Mouse (Mus musculus) urinary bladder, postnatal 36 days (tissue): ENCODE data around the gene Cntn5.

ENCODE experiments used
- DNase-seq, 2 experiments: peaks; one replicate each; pipeline ENCODE4 v3.0.0; 2022; ENCODE audit warnings: low spot score in 2 of 2, mixed read lengths in 1 of 2

Cntn5 gene

GRCm38 (mm10) chr9:10447220-10447837 is 457.2 kb downstream of the Cntn5 start:
- no peak for DNase-seq

GRCm38 (mm10) chr9:10412075-10412474 is 492.5 kb downstream of the Cntn5 start:
- DNase-seq: no peak

GRCm38 (mm10) chr9:10400099-10400498 is 504.5 kb downstream of the Cntn5 start:
- no peak for DNase-seq

GRCm38 (mm10) chr9:10389863-10390262 is 514.7 kb downstream of the Cntn5 start:
- DNase-seq: no peak

GRCm38 (mm10) chr9:10384455-10384854 is 520.1 kb downstream of the Cntn5 start:
- no peak for DNase-seq

- DNase-seq: no peak
Observed at GRCm38 (mm10) chr9:10383140-10383539, 521.4 kb downstream of the Cntn5 start.

- no peak for DNase-seq
Observed at GRCm38 (mm10) chr9:10381701-10382100, 522.9 kb downstream of the Cntn5 start.

GRCm38 (mm10) chr9:10376261-10376660 is 528.3 kb downstream of the Cntn5 start:
- no peak for DNase-seq

- DNase-seq: no peak
Observed at GRCm38 (mm10) chr9:10368971-10369370, 535.6 kb downstream of the Cntn5 start.

- no peak for DNase-seq
Observed at GRCm38 (mm10) chr9:10368410-10368809, 536.2 kb downstream of the Cntn5 start.

GRCm38 (mm10) chr9:10366246-10366955 is 538.2 kb downstream of the Cntn5 start:
- DNase-seq: no peak

GRCm38 (mm10) chr9:10350909-10351655 is 553.5 kb downstream of the Cntn5 start:
- DNase-seq: no peak

GRCm38 (mm10) chr9:10348741-10349140 is 555.8 kb downstream of the Cntn5 start:
- DNase-seq: no peak

GRCm38 (mm10) chr9:10348222-10348621 is 556.4 kb downstream of the Cntn5 start:
- DNase-seq: no peak

- DNase-seq: no peak
Observed at GRCm38 (mm10) chr9:10340751-10341150, 563.8 kb downstream of the Cntn5 start.

- no peak for DNase-seq
Observed at GRCm38 (mm10) chr9:10339716-10340115, 564.9 kb downstream of the Cntn5 start.

- no peak for DNase-seq
Observed at GRCm38 (mm10) chr9:10324697-10325368, 579.7 kb downstream of the Cntn5 start.

- DNase-seq: no peak
Observed at GRCm38 (mm10) chr9:10269342-10269741, 635.2 kb downstream of the Cntn5 start.

GRCm38 (mm10) chr9:10268836-10269235 is 635.7 kb downstream of the Cntn5 start:
- DNase-seq: no peak

GRCm38 (mm10) chr9:10265616-10266015 is 639.0 kb downstream of the Cntn5 start:
- no peak for DNase-seq

- DNase-seq: no peak
Observed at GRCm38 (mm10) chr9:10233364-10233763, 671.2 kb downstream of the Cntn5 start.

GRCm38 (mm10) chr9:10232066-10232465 is 672.5 kb downstream of the Cntn5 start:
- no peak for DNase-seq
